Mouse (Mus musculus) lung, postnatal 0 days (tissue): ENCODE data around the gene Cntn4. TPM values are rescaled to one million over a fixed set of nuclear protein-coding genes. Genes with fewer than 3 reads are reported as not detected.

Experiments used
- ATAC-seq: fragments of 200-750 bp; cut with Nextera tagmentation; 2 replicates; pipeline ENCODE4 v1.8.0; 2017; ENCODE audit warnings: moderate library complexity
- DNase-seq: peaks from one replicate; pipeline ENCODE4 v3.0.0-alpha.2; 2016; ENCODE audit warnings: low spot score
- H3K27ac ChIP-seq: fragments of 300-500 bp; sonication (generic); 2 replicates; pipeline ENCODE4 v1.5.1; 2014; ENCODE audit warnings: antibody characterized with exemption, mild to moderate bottlenecking, low read length, mixed read lengths
- H3K27me3 ChIP-seq: fragments of 300-500 bp; sonication (generic); replicated peaks from 2 replicates; pipeline ENCODE4 v1.6.1; 2014; ENCODE audit warnings: low read length, mixed read lengths; ENCODE audit not compliant: insufficient read depth
- H3K36me3 ChIP-seq: fragments of 300-500 bp; sonication (generic); 2 replicates; pipeline ENCODE4 v1.6.1; 2014; ENCODE audit warnings: low read length, mixed read lengths; ENCODE audit not compliant: insufficient read depth
- H3K4me1 ChIP-seq: fragments of 300-500 bp; sonication (generic); 2 replicates; pipeline ENCODE4 v1.6.1; 2014; ENCODE audit warnings: antibody characterized with exemption, low read depth, low read length, mixed read lengths; ENCODE audit not compliant: insufficient read depth
- H3K4me2 ChIP-seq: fragments of 300-500 bp; sonication (generic); replicated peaks from 2 replicates; pipeline ENCODE4 v1.6.1; 2014; ENCODE audit warnings: low read depth, mild to moderate bottlenecking, low read length, moderate library complexity, mixed read lengths
- H3K4me3 ChIP-seq: fragments of 300-500 bp; sonication (generic); 2 replicates; pipeline ENCODE4 v1.5.1; 2014; ENCODE audit warnings: low read depth, low read length
- H3K9ac ChIP-seq: fragments of 300-500 bp; sonication (generic); replicated peaks from 2 replicates; pipeline ENCODE4 v1.6.1; 2014; ENCODE audit warnings: low read depth, mild to moderate bottlenecking
- H3K9me3 ChIP-seq: fragments of 300-500 bp; sonication (generic); 2 replicates; pipeline ENCODE4 v1.6.1; 2016; ENCODE audit warnings: low read length, mixed read lengths
- CTCF ChIP-seq: IDR thresholded peaks from 2 replicates; pipeline ENCODE4 v1.5.1; 2016; ENCODE audit warnings: antibody characterized with exemption, mild to moderate bottlenecking
- EP300 ChIP-seq: IDR thresholded peaks from 2 replicates; pipeline ENCODE4 v1.6.1; 2016; ENCODE audit warnings: antibody characterized with exemption, mild to moderate bottlenecking, control low read depth
- WGBS: fragments of 180-500 bp; shearing (Covaris S2); extraction: QIAGEN DNeasy Blood & Tissue Kit; methylation state at CpG from one replicate; pipeline ENCODE4 v1.1.7; 2014; 5-methylcytosine and 5-hydroxymethylcytosine counted together
- polyA plus RNA-seq: library from polyadenylated mRNA; unstranded; fragments of >200 nt; fragmentation: Nextera tagmentation; extraction: Ambion mirVana; gene quantifications from 2 replicates; pipeline ENCODE4 v1.2.1, GENCODE M21; 2015

Gene Cntn4
- polyA plus RNA-seq, 1 experiment from 2014 or later, result 0.12 TPM

DNA sequence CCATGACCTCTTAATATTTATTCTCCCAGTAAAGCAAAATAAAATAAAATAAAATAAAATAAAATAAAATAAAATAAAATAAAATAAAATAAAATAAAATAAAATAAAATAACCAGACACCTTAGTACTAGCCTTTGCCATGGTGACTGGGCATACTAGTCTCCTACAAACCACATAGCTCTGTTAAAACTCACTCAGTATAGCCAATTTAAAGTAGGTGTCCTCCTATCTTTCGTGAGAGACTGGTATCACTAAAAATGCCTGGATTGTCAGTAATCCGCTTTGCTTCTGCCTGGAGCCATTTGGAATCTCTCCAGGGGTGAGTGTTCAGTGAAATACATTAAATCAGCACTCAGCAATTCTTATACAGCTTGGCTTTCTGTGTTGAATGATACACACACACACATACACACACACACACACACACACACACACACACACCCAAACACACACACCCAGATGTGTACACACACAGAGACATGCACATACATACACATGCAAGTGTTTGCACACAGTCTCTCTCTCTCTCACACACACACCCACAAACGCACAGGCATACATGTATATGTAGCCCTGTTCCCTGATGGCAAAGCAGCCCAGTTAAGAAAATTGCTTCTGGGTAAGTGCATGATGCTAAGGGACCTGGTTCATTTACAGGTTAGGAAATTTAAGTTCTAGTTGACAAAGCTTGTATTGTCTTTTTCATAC is 776.8 kb downstream of the Cntn4 start:
- DNase-seq, result no peak
- WGBS, result 64% methylated on average over 3 of the region's 3 CpGs
- no peaks in the 10 kb centered on the region for H3K9me3 ChIP-seq
- no peaks in the 10 kb centered on the region for H3K36me3 ChIP-seq
- H3K27ac ChIP-seq, result no peak overlapping the region
- H3K4me3 ChIP-seq, result no peak overlapping the region
- no peak for ATAC-seq
- no peaks in the 10 kb centered on the region for H3K4me1 ChIP-seq
- H3K9ac ChIP-seq, result no peak overlapping the region
- no peak for TF ChIP-seq EP300
- TF ChIP-seq CTCF, result no peak
- H3K4me2 ChIP-seq, result no peak overlapping the region
- no peaks in the 10 kb centered on the region for H3K27me3 ChIP-seq

- Histone ChIP-seq H3K4me1 (no peaks in the 10 kb centered on the region), H3K9me3 (no peaks in the 10 kb centered on the region), H3K27me3 (no peaks in the 10 kb centered on the region), H3K27ac (no peak overlapping the region), H3K36me3 (no peaks in the 10 kb centered on the region), H3K4me3 (no peak overlapping the region), H3K4me2 (no peak overlapping the region), H3K9ac (no peak overlapping the region)
- no peak for TF ChIP-seq EP300
- TF ChIP-seq CTCF, result no peak
- 84% methylated on average over 3 of the region's 3 CpGs for WGBS
- no peak for DNase-seq
- no peak for ATAC-seq
Measured at GRCm38 (mm10) chr6:106455616-106456015, 778.2 kb downstream of the Cntn4 start.

- Histone ChIP-seq H3K27me3 (no peaks in the 10 kb centered on the region), H3K9ac (no peak overlapping the region), H3K9me3 (no peaks in the 10 kb centered on the region), H3K4me3 (no peak overlapping the region), H3K4me1 (no peaks in the 10 kb centered on the region), H3K27ac (no peak overlapping the region), H3K4me2 (no peak overlapping the region), H3K36me3 (no peaks in the 10 kb centered on the region)
- ATAC-seq (no peak), DNase-seq (no peak)
- 42% methylated on average over 6 of the region's 6 CpGs for WGBS
- TF ChIP-seq CTCF, result no peak
Measured at GRCm38 (mm10) chr6:106458166-106458565, 780.7 kb downstream of the Cntn4 start.

- H3K27me3 ChIP-seq, result no peaks in the 10 kb centered on the region
- no peak for TF ChIP-seq EP300
- TF ChIP-seq CTCF, result no peak
- H3K9me3 ChIP-seq, result no peaks in the 10 kb centered on the region
- DNase-seq (no peak), ATAC-seq (no peak)
- no peak overlapping the region for H3K4me2 ChIP-seq
- WGBS, result 87% methylated on average over 6 of the region's 6 CpGs
- no peak overlapping the region for H3K9ac ChIP-seq
- H3K36me3 ChIP-seq, result no peaks in the 10 kb centered on the region
- H3K27ac ChIP-seq, result no peak overlapping the region
- no peak overlapping the region for H3K4me3 ChIP-seq
- no peaks in the 10 kb centered on the region for H3K4me1 ChIP-seq
Measured at GRCm38 (mm10) chr6:106462403-106462802, 784.9 kb downstream of the Cntn4 start.

GRCm38 (mm10) chr6:106463857-106464256 is 786.4 kb downstream of the Cntn4 start:
- DNase-seq, result no peak
- no peaks in the 10 kb centered on the region for H3K4me1 ChIP-seq
- H3K36me3 ChIP-seq, result no peaks in the 10 kb centered on the region
- H3K4me3 ChIP-seq, result no peak overlapping the region
- no peaks in the 10 kb centered on the region for H3K9me3 ChIP-seq
- TF ChIP-seq CTCF, result no peak
- no peak overlapping the region for H3K4me2 ChIP-seq
- WGBS, result 80% methylated on average over 2 of the region's 2 CpGs
- no peak overlapping the region for H3K9ac ChIP-seq
- H3K27ac ChIP-seq, result no peak overlapping the region
- no peaks in the 10 kb centered on the region for H3K27me3 ChIP-seq
- ATAC-seq, result no peak

DNA sequence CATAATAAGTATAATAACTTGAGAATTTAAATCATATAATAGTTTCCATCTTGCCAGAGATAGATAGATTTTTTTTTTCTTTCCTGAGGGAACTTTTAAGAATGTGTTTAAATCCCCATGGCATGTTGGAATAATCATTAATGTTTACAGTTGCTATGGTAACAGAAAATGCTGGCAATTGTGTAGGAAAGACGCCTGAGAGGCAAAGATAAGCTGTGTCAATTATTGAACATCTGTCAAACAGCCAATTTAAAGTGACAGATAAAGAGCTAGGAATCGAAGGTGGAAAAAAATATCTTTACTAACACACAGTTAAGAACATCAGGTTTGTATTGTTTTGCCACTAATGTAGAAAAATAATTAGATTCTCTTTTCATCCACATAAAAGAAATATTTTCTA is 788.3 kb downstream of the Cntn4 start:
- no peak for TF ChIP-seq CTCF
- no peak for TF ChIP-seq EP300
- Histone ChIP-seq H3K9me3 (no peaks in the 10 kb centered on the region), H3K4me3 (no peak overlapping the region), H3K9ac (no peak overlapping the region), H3K27me3 (no peaks in the 10 kb centered on the region), H3K27ac (no peak overlapping the region), H3K36me3 (no peaks in the 10 kb centered on the region), H3K4me1 (no peaks in the 10 kb centered on the region), H3K4me2 (no peak overlapping the region)
- no peak for ATAC-seq
- WGBS, result 12% methylated on average over 2 of the region's 2 CpGs
- DNase-seq, result no peak
